Mouse (Mus musculus): ENCODE data around the gene Nkx1-2. TPM values are rescaled to one million over a fixed set of nuclear protein-coding genes. Genes with fewer than 3 reads are reported as not detected.

Nkx1-2 gene
- total RNA-seq, 2 experiments from 2014 or later, result not detected

DNA sequence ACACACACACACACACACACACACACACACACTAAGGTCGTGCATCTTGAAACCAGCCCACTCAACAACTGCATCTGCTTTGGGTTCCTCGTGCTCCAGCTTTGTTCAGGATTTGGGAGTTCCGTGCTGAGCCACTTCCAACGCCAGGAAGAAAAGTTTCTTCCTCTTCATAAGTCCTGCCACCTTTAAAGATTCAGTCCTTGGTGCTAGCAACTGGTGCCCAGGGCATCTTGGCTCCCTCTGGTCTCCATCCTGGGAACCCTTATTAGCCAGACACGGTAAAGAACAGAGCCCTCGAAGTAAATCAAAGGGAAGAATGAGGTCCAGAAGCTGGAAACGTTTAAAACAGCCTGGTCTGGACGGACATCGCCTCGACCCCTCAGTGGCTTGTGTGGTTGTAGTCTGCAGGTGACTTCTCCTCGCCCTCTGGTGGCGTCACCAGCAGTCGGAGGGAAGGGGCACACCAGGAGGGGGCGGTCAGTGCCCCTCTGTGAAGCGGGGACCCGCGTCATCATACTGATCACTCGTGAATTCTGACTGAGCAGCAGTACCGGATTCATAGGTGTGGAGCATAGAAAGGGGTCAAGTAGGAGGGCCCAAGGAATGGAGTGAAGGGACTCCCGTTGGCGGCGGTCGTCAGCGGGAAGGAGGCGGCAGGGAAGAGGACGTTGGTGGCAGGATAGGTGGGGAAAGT lies 2.7 kb downstream of the Nkx1-2 start:
- no peak for DNase-seq (ENCODE audit: low spot score in 2 of 2)
- Histone ChIP-seq H3K4me3 (peak overlapping the region; percentile 47), H3K27ac (no peak overlapping the region)
- TF ChIP-seq CTCF (conservative IDR thresholded peaks at IDR 0.05), result peak; percentile 43

DNA sequence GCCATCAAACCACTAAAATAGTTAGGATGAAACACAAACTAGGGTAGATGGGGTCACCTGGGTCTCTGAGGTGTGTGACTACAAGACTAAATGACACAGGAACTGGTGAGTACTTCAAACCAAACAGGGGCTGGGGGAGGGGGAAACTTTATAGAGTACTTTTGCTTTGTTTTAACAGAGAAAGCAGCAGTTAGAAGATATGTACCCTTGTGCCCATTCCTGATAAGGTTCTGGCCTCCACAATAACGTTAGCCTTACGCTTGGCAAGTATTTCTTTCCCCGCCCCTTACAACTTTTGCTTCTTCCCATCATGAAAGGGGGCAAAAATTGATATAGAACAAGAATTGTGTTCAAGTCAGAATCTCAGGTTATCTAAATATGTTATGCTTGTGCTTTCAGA lies 3.6 kb downstream of the Nkx1-2 start:
- Histone ChIP-seq H3K4me3 (no peak overlapping the region), H3K27ac (no peak overlapping the region)
- no peak for DNase-seq (ENCODE audit: low spot score in 2 of 2)
- TF ChIP-seq CTCF (conservative IDR thresholded peaks at IDR 0.05), result no peak

- no peak for TF ChIP-seq CTCF (conservative IDR thresholded peaks at IDR 0.05)
- DNase-seq (ENCODE audit: low spot score in 2 of 2), result no peak
- Histone ChIP-seq H3K27ac (no peak overlapping the region), H3K4me3 (no peak overlapping the region)
Measured at GRCm38 (mm10) chr7:132594325-132594724, 5.1 kb downstream of the Nkx1-2 start.

GRCm38 (mm10) chr7:132593762-132594161 lies 5.7 kb downstream of the Nkx1-2 start:
- no peak for TF ChIP-seq CTCF (conservative IDR thresholded peaks at IDR 0.05)
- Histone ChIP-seq H3K4me3 (no peak overlapping the region), H3K27ac (no peak overlapping the region)
- no peak for DNase-seq (ENCODE audit: low spot score in 2 of 2)

DNA sequence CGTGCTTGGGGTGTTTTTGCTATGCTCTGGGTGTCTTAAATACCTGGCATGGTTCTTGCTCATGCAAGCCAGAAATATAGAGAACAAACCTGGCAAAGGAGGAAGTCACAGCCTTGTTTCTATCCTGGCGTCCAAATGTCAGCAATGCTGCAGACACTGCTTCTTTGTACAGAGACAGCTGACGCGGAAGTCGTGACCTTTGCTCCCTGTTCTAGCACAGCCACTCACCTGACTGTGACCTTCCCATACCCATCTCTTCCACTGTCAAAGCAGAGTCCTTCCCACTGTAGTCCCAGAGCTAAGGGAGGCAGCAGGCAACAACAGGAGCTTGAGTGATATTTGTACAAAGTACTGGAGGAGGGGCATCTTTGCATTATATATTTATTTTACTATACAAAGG lies 9.8 kb downstream of the Nkx1-2 start:
- H3K4me3 ChIP-seq, result no peak overlapping the region
- no peak for DNase-seq (ENCODE audit: low spot score in 2 of 2)
- no peak for TF ChIP-seq CTCF (conservative IDR thresholded peaks at IDR 0.05)
- no peak overlapping the region for H3K27ac ChIP-seq

GRCm38 (mm10) chr7:132587167-132587566 lies 12.3 kb downstream of the Nkx1-2 start:
- no peak overlapping the region for H3K27ac ChIP-seq
- TF ChIP-seq CTCF (conservative IDR thresholded peaks at IDR 0.05), result no peak
- no peak for DNase-seq (ENCODE audit: low spot score in 2 of 2)
- H3K4me3 ChIP-seq, result no peak overlapping the region

DNA sequence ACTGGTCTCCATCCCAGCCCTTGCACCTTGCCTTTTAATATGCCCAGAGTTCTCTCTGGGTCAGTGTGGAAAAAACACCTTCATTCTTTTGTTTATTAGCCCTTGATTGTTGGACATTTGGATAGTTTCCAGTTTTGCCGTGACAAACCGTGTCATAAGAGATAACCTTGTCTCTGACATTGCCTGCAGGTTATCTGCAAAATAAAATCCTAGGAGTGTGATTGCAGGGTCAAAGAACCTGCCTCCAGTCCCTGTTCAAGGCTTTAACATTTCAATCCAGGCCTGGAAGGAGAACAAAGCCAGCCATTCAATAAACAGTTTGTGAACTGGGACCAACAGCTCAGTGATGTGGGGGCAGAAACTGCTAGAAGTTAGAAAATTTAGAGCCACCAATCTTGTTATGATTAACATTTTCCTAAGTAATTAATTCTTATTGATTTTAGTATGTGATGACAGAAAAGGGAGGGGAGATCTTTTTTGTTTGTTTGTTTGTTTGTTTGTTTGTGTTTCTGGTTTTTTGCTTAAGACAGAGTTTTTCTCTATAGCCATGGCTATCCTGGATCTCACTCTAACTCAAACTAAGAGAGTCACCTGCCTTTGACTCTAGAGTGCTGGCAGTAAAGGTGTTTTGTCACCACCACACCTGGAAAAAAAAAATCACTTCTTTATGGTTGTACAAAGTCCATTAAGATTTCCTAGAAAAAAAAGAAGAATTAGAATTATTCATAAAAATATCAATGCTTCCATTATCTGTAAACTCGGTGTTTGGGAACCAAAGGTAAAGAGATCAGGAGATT lies 13.5 kb downstream of the Nkx1-2 start:
- Histone ChIP-seq H3K27ac (no peak overlapping the region), H3K4me3 (no peak overlapping the region)
- TF ChIP-seq CTCF (conservative IDR thresholded peaks at IDR 0.05), result no peak

GRCm38 (mm10) chr7:132581441-132581840 lies 18.0 kb downstream of the Nkx1-2 start:
- no peak for TF ChIP-seq CTCF (conservative IDR thresholded peaks at IDR 0.05)
- no peak overlapping the region for H3K27ac ChIP-seq
- no peak for DNase-seq (ENCODE audit: low spot score in 2 of 2)
- H3K4me3 ChIP-seq, result no peak overlapping the region

More for the DNA sequence above, 13.5 kb downstream of the Nkx1-2 start:
- DNase-seq (ENCODE audit: low spot score in 2 of 2), result no peak

DNA sequence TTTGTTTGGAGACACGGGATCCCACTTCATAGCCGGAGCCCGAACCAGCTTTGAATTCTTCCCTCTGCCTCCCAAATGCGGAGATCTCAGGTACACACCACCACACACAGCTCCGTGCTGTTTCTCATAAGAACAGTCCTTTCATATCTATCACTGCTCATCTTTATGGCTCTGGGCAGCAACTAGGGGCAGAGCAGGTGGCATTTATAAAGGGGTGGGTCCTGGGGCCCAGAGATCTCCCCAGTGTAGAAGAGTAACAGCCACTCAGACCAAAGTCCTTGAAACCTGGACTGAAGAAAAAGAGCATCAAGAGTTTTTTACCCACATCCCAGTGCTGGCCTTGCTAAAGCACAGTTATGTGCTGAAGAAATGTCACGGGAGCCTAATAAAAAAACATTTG lies 18.9 kb downstream of the Nkx1-2 start:
- H3K4me3 ChIP-seq, result no peak overlapping the region
- TF ChIP-seq CTCF (conservative IDR thresholded peaks at IDR 0.05), result no peak
- DNase-seq (ENCODE audit: low spot score in 2 of 2), result no peak
- H3K27ac ChIP-seq, result no peak overlapping the region

GRCm38 (mm10) chr7:132576891-132577290 lies 22.5 kb downstream of the Nkx1-2 start:
- H3K4me3 ChIP-seq, result no peak overlapping the region
- no peak for DNase-seq (ENCODE audit: low spot score in 2 of 2)
- no peak for TF ChIP-seq CTCF (conservative IDR thresholded peaks at IDR 0.05)
- H3K27ac ChIP-seq, result peak overlapping the region; percentile 94; the same call in 1 of the 2 replicates

GRCm38 (mm10) chr7:132576116-132576650 lies 23.3 kb downstream of the Nkx1-2 start, which contains the start of gene Oat:
Gene Oat, minus strand, starts transcription at chr7:132576398.
- Histone ChIP-seq H3K4me3 (peak within 1 kb of the TSS; percentile 82), H3K27ac (peak within 1 kb of the TSS; percentile 94)
- peak; percentile 88 to 94 for DNase-seq (ENCODE audit: low spot score in 2 of 2)
- peak; percentile 30; the same call in 1 of the 2 replicates for TF ChIP-seq CTCF (conservative IDR thresholded peaks at IDR 0.05)

DNA sequence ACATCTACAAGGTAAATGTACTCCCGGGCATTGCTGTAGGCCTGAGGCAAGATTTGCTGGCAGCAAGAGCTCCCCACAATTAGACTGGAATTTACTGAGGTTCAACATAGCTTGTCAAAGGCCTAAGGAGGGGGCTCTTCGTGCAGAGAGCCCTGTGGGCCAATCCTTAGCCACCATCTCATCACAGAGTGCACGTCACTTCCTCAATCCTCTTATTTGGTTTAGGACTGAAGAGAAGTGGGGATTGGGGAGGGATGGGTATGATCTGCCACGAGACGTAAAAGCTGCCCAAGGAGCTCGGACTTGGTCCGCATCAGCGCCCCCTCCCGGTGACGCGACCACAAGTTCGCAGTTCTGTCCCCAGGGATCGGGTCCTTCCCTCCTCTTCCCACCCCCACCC lies 23.8 kb downstream of the Nkx1-2 start:
- peak overlapping the region; percentile 94 for H3K27ac ChIP-seq
- peak; percentile 69 for TF ChIP-seq CTCF (conservative IDR thresholded peaks at IDR 0.05)
- H3K4me3 ChIP-seq, result peak overlapping the region; percentile 82
- DNase-seq (ENCODE audit: low spot score in 2 of 2), result peak; percentile 84 to 88

- Histone ChIP-seq H3K4me3 (peak overlapping the region; percentile 82; the same call in 1 of the 2 replicates), H3K27ac (peak overlapping the region; percentile 83; the same call in 1 of the 2 replicates)
- TF ChIP-seq CTCF (conservative IDR thresholded peaks at IDR 0.05), result peak; percentile 38
- DNase-seq (ENCODE audit: low spot score in 2 of 2), result no peak
Measured at GRCm38 (mm10) chr7:132574646-132575045, 24.8 kb downstream of the Nkx1-2 start.
